Mouse (Mus musculus) kidney, adult 2 months (tissue): ENCODE data around the gene Iqck. TPM values are rescaled to one million over a fixed set of nuclear protein-coding genes. Genes with fewer than 3 reads are reported as not detected.

ENCODE experiments used
- DNase-seq: peaks from one replicate; pipeline ENCODE4 v3.0.0; 2021
- H3K27ac ChIP-seq: fragments of 200-500 bp; 2 replicates; pipeline ENCODE4 v1.5.1; 2012; ENCODE audit warnings: low read depth, low read length, control low read depth, inconsistent platforms; ENCODE audit not compliant: insufficient read depth
- H3K27me3 ChIP-seq: fragments of 200-500 bp; replicated peaks from 2 replicates; pipeline ENCODE4 v1.6.1; 2012; ENCODE audit warnings: mild to moderate bottlenecking, moderate library complexity, low read length, inconsistent platforms; ENCODE audit not compliant: control insufficient read depth, insufficient read depth
- H3K36me3 ChIP-seq: fragments of 200-500 bp; 2 replicates; pipeline ENCODE4 v1.6.1; 2012; ENCODE audit warnings: mild to moderate bottlenecking, moderate library complexity, low read length, inconsistent platforms; ENCODE audit not compliant: control insufficient read depth, insufficient read depth
- H3K4me1 ChIP-seq: fragments of 200-500 bp; 2 replicates; pipeline ENCODE4 v1.6.1; 2011; ENCODE audit warnings: low read length; ENCODE audit not compliant: control insufficient read depth, insufficient read depth
- H3K4me3 ChIP-seq: fragments of 200-500 bp; 2 replicates; pipeline ENCODE4 v1.5.1; 2011; ENCODE audit warnings: mild to moderate bottlenecking, low read depth, low read length, control low read depth; ENCODE audit not compliant: insufficient read depth
- CTCF ChIP-seq: fragments of 200-500 bp; conservative IDR thresholded peaks from 2 replicates; pipeline ENCODE4 v1.5.1; 2011; ENCODE audit warnings: low read depth, mild to moderate bottlenecking, control low read depth, low read length, moderate library complexity, mixed read lengths; ENCODE audit not compliant: insufficient read depth, insufficient read length
- POLR2A ChIP-seq: fragments of 200-500 bp; IDR thresholded peaks from one replicate; pipeline ENCODE4 v1.6.1; 2011; ENCODE audit warnings: low read depth, low read length, control low read depth
- WGBS: fragments of 180-500 bp; shearing (Covaris S2); methylation state at CpG from one replicate; pipeline ENCODE4 v1.1.7; 2018; 5-methylcytosine and 5-hydroxymethylcytosine counted together
- polyA plus RNA-seq: library from polyadenylated mRNA; depleted of rRNA; stranded (reverse); fragments of >200 nt; gene quantifications from 2 replicates; pipeline ENCODE4 v1.2.3, GENCODE M21; 2012

Gene Iqck
- polyA plus RNA-seq, 1 experiment = 2.0 TPM

DNA sequence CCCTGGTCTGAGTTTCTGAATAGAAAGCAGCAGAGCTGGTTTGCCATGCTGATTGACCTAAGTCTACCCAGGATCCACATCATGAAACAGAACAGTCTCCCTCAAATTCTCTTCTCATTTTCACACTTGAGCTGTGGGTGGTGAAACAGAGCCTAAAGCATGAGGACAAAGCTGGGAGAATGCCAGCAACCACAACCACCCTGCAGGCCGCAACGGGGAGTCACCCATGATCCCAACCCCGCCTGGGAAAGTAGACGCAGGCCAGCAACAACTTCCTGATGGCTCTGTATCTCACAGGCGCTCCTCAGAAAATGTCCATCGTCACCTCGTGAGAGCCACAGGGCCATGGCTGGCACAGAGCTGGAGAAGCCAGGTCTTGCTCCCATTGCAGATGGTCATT, 4.0 kb upstream of the Iqck start:
- Histone ChIP-seq H3K36me3 (no peaks in the 10 kb centered on the region), H3K4me3 (no peak overlapping the region), H3K27me3 (no peaks in the 10 kb centered on the region), H3K4me1 (peaks cover 12% of the 10 kb centered on the region; the same call in 1 of the 2 replicates), H3K27ac (no peak overlapping the region)
- TF ChIP-seq POLR2A (no peak), CTCF (no peak)
- peak; percentile 13 for DNase-seq
- WGBS = 70% methylated on average over 7 of the region's 7 CpGs

DNA sequence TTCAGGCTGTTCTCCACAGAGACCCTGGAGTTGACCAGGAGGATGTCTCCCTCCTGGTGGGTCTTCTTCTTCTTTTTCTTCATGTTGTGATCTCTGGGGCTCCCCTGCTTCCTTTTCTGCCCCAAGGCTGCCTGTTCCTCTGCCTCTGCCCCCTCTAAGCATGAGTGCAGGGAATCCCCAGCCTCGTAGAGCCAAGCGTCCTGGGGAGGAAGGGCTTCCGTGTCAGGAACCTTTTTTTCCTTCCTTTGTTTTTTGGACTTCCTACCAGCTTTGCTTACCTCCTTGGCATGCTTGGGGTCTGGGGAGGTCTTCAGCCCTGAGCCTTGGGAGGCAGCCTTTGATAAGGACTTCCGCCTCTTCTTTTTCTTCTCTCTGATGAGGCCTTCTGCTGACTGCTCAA, 2.9 kb upstream of the Iqck start:
- TF ChIP-seq CTCF = no peak
- TF ChIP-seq POLR2A = no peak
- DNase-seq = no peak
- Histone ChIP-seq H3K36me3 (no peaks in the 10 kb centered on the region), H3K27me3 (no peaks in the 10 kb centered on the region), H3K4me1 (peaks cover 12% of the 10 kb centered on the region; the same call in 1 of the 2 replicates), H3K27ac (no peak overlapping the region), H3K4me3 (no peak overlapping the region)
- WGBS = 72% methylated on average over 4 of the region's 4 CpGs

DNA sequence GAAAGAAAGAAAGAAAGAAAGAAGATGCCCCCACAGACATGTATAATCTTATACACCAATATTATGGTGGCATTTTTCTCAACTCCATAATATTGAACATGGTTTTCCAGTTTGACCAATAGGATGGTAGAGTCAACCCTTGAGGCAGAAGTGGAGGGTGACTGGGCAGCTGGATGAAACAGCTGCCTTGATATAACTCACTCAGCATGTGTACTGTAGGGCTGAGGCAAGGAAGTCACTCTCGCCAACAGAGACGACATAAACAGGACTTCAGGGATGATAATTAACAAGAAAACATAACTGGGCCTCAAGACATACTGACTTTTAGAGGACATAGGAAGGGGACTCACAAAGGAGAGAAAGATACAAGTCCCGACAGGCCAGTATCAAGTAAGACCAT, 946 bp upstream of the Iqck start:
- no peak for DNase-seq
- no peaks in the 10 kb centered on the region for H3K27me3 ChIP-seq
- no peaks in the 10 kb centered on the region for H3K36me3 ChIP-seq
- 4% methylated on average over 3 of the region's 3 CpGs for WGBS
- H3K4me3 ChIP-seq = peak overlapping the region; percentile 77
- TF ChIP-seq CTCF = no peak
- TF ChIP-seq POLR2A = no peak
- H3K4me1 ChIP-seq = peaks cover 6% of the 10 kb centered on the region; the same call in 1 of the 2 replicates
- H3K27ac ChIP-seq = no peak overlapping the region

DNA sequence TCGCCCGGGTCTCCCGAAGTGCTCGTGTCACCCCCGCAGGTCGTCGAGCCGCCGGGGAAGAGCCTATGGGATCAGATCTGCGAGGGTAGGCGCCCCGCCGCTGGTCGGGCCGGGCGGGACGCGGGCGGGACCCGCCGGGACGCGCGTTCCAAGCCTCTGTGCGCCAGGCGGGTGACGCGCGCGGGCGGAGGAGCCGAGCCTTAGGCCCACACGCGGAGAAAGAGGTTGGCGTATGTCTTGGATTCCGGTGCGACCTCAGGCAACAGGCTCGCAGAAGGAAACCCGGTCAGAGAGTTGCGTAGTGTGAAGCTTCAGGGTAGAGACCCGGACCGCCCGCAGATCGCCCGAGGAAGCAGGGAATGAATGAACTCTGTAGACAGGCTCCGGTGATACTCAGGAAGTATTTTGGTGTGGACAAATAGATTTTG, 339 bp downstream of the Iqck start, which contains the start of gene Knop1:
Knop1 (minus strand) TSS at position 378 of the 428 bp plus-strand sequence.
- Histone ChIP-seq H3K4me1 (peaks cover 4% of the 10 kb centered on the region; the same call in 1 of the 2 replicates), H3K4me3 (peak within 1 kb of the TSS; percentile 77), H3K27me3 (no peaks in the 10 kb centered on the region), H3K36me3 (no peaks in the 10 kb centered on the region), H3K27ac (peak within 1 kb of the TSS; percentile 41)
- TF ChIP-seq CTCF (no peak), POLR2A (no peak)
- no peak for DNase-seq
- under 1% methylated on average over 46 of the region's 46 CpGs for WGBS

DNA sequence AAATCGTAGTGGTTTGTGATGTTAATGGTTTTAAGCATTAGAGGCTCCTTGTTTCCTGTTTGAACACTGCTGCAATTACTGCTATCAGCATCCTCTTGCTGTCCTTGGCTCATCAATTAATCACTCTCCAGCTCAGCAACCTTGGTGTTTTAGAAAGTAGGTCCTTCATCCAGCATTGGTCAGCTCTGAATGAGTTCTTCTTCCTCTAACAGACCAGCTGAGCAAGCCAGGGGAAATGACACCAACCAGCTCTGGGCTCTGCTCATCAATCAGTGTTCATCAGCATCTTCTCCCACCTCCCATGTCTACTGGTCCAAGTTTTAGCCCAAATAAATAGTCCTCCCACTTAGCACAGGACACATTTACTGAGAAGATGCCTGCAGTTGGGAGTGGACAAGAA, 3.1 kb downstream of the Iqck start:
- peaks cover 4% of the 10 kb centered on the region; the same call in 1 of the 2 replicates for H3K4me1 ChIP-seq
- H3K27ac ChIP-seq = no peak overlapping the region
- no peak overlapping the region for H3K4me3 ChIP-seq
- 86% methylated on average over 1 of the region's 1 CpGs for WGBS
- DNase-seq = no peak
- no peaks in the 10 kb centered on the region for H3K27me3 ChIP-seq
- no peak for TF ChIP-seq CTCF
- no peak for TF ChIP-seq POLR2A
- H3K36me3 ChIP-seq = no peaks in the 10 kb centered on the region

DNA sequence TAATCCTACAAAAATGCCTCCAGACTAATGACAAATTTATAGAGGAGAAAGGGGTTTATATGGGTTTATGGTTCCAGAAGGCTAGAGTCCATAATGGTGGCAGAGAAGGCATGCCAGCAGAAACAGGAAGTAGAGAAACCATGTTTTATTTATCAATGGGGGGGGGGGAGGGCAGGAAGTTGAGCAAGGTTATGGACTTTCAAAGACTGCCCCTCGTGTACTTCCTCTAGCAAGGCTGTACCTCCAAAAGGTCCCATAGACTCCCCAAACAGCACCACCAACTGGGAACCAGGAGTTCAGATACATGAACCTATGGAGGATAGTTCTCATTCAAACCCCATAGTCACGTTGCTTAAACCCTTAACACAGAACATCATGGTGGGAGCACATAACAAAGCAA, 9.8 kb downstream of the Iqck start:
- no peak overlapping the region for H3K27ac ChIP-seq
- no peak overlapping the region for H3K4me3 ChIP-seq
- DNase-seq = no peak
- TF ChIP-seq CTCF (no peak), POLR2A (no peak)
- 84% methylated on average over 2 of the region's 2 CpGs for WGBS
- H3K27me3 ChIP-seq = no peaks in the 10 kb centered on the region
- no peaks in the 10 kb centered on the region for H3K36me3 ChIP-seq
- H3K4me1 ChIP-seq = no peaks in the 10 kb centered on the region

DNA sequence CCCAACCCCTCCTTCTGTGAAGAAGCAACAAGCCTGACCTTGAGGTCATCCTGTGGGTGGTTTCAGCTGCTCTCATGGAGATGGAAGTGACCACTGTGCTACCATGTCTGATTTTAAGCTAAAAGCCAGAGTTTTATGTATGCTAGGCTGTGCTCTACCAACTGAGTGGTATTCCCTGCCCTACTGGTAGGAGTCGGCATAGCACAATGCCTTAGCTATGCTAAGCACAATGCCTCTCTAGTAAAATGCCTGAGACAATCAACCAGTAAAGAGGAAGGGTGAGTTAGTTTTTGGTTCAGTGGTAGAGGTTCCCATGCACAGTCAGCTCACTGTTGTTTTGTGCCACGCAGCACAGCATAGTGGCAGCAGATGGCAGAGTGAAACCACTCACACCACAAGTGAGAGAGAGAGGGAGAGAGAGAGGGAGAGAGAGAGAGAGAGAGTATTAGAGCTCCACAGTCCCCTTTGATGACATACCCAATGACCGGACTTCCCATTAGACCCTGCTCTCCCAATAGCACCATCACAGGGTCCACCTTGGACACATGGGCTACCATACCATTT, 24.0 kb downstream of the Iqck start:
- Histone ChIP-seq H3K27ac (no peak overlapping the region), H3K4me3 (no peak overlapping the region), H3K36me3 (no peaks in the 10 kb centered on the region), H3K27me3 (no peaks in the 10 kb centered on the region), H3K4me1 (no peaks in the 10 kb centered on the region)
- no peak for DNase-seq
- TF ChIP-seq POLR2A (no peak), CTCF (no peak)
- WGBS = 87% methylated on average over 3 of the region's 3 CpGs
